Comparison of ENCODE assay signal across 8 mouse cellular contexts in genomic region chr7:134223444-134224161, GRCm38 (mm10). TPM values are rescaled to one million over a fixed set of nuclear protein-coding genes. Genes with fewer than 3 reads are reported as not detected.
A peak's percentile ranks its signal among the peaks of the same experiment; 100 is the strongest.
DNase-seq lines count a peak whose midpoint lies in the region; ATAC-seq and TF ChIP-seq lines count a peak whose summit lies in the region.

No protein-coding gene starts in this region.

- H3K9ac ChIP-seq in hindbrain, embryonic 11.5 days (ENCODE audit: low read depth, low read length): no peak overlapping the region

- 0 out of 2 replicates have a peak, but pooled peaks have one; percentile 17 for ATAC-seq in hindbrain, embryonic 11.5 days (ENCODE audit: low FRiP score)

- TF ChIP-seq CTCF in lung, adult 2 months (IDR thresholded peaks at IDR 0.05; ENCODE audit: insufficient read depth, low read length): peak; percentile 70

- H3K9me3 ChIP-seq in hindbrain, embryonic 11.5 days (ENCODE audit: control insufficient read depth, low read length): no peaks in the 10 kb centered on the region

- no peak for TF ChIP-seq POLR2A in lung, adult 2 months (IDR thresholded peaks at IDR 0.05; ENCODE audit: borderline replicate concordance, extremely low read depth, low read depth, low read length)

- H3K4me1 ChIP-seq in hindbrain, embryonic 11.5 days (replicated peaks; ENCODE audit: control insufficient read depth, insufficient read depth, low read length): peaks cover 6% of the 10 kb centered on the region
- H3K4me1 ChIP-seq in lung, adult 2 months (ENCODE audit: control insufficient read depth, insufficient read depth, low read length): peaks cover 9% of the 10 kb centered on the region

- H3K27ac ChIP-seq in hindbrain, embryonic 11.5 days (ENCODE audit: low read depth, low read length): no peak overlapping the region

- peak overlapping the region; percentile 97 for H3K4me2 ChIP-seq in hindbrain, embryonic 11.5 days (replicated peaks; ENCODE audit: low read depth, low read length)

- H3K36me3 ChIP-seq in hindbrain, embryonic 11.5 days (ENCODE audit: control insufficient read depth, insufficient read depth, low read length): no peaks in the 10 kb centered on the region

- no peaks in the 10 kb centered on the region for H3K27me3 ChIP-seq in hindbrain, embryonic 11.5 days (ENCODE audit: control insufficient read depth, insufficient read depth, low read length)

- 30% methylated on average over 16 of the region's 16 CpGs for WGBS in hindbrain, embryonic 11.5 days
- WGBS in lung, adult 2 months: 21% methylated on average over 16 of the region's 16 CpGs

- DNase-seq in ZHBTc4 (ENCODE audit: low read depth, low spot score): peak; percentile 83
- peak; percentile 92 to 94 for DNase-seq in cerebellum, postnatal 14 days
- DNase-seq in frontal cortex, postnatal 14 days (ENCODE audit: low spot score in 2 of 2): peak; percentile 61 to 87
- DNase-seq in hindbrain, embryonic 11.5 days (ENCODE audit: low spot score): peak; percentile 93
- DNase-seq in layer of hippocampus, adult 9-10 months (ENCODE audit: low spot score): peak; percentile 67
- peak; percentile 74 for DNase-seq in lung, adult 2 months
- peak; percentile 46 for DNase-seq in ovary, adult 18-20 months (ENCODE audit: low spot score)
- peak; percentile 88 for DNase-seq in thymus, postnatal 4 days

- peak overlapping the region; percentile 52 for H3K4me3 ChIP-seq in hindbrain, embryonic 11.5 days (ENCODE audit: low read depth, low read length)
- H3K4me3 ChIP-seq in lung, adult 2 months (replicated peaks; ENCODE audit: extremely low read depth, low read depth, low read length): no peak overlapping the region

RNA-seq across cellular contexts. Expression of gene Adam12, which starts 8.3 kb away (rescaled TPM):
- 3.1 and 4.5 TPM in 2 replicates for polyA plus RNA-seq in hindbrain, embryonic 11.5 days (2014; fragmentation: Nextera tagmentation; extraction: Ambion mirVana)
- 1.1 and 1.2 TPM in 2 replicates for polyA plus RNA-seq in lung, adult 2 months (2012; rRNA removed)
